Mouse (Mus musculus): ENCODE measurements around the gene Pcnt.
A peak's percentile ranks its signal among the peaks of the same experiment; 100 is the strongest.

Gene Pcnt

GRCm38 (mm10) chr10:76442178-76443088, at the start of gene Pcnt:
Gene Pcnt, minus strand, starts transcription at chr10:76442786.
- peak; percentile 98 for DNase-seq (ENCODE audit: low spot score)

GRCm38 (mm10) chr10:76489205-76489604, 46.6 kb upstream of the Pcnt start:
- no peak for DNase-seq (ENCODE audit: low spot score)

- no peak for DNase-seq (ENCODE audit: low spot score)
These were observed 45.7 kb upstream of the Pcnt start for GRCm38 (mm10) chr10:76488265-76488664.

GRCm38 (mm10) chr10:76486302-76486701, 43.7 kb upstream of the Pcnt start:
- DNase-seq (ENCODE audit: low spot score): no peak

GRCm38 (mm10) chr10:76481480-76481879, 38.9 kb upstream of the Pcnt start:
- DNase-seq (ENCODE audit: low spot score): no peak

GRCm38 (mm10) chr10:76480851-76481250, 38.3 kb upstream of the Pcnt start:
- no peak for DNase-seq (ENCODE audit: low spot score)

GRCm38 (mm10) chr10:76473759-76474158, 31.2 kb upstream of the Pcnt start:
- no peak for DNase-seq (ENCODE audit: low spot score)

GRCm38 (mm10) chr10:76468203-76469162, 25.9 kb upstream of the Pcnt start, which contains the start of the genes Mcm3ap and Ybey:
Gene Mcm3ap, plus strand, starts transcription at chr10:76468927.
Gene Ybey, minus strand, starts transcription at chr10:76469114.
- peak; percentile 89 for DNase-seq (ENCODE audit: low spot score)

- no peak for DNase-seq (ENCODE audit: low spot score)
These were observed 20.1 kb upstream of the Pcnt start for GRCm38 (mm10) chr10:76462721-76463120.

GRCm38 (mm10) chr10:76462312-76462711, 19.7 kb upstream of the Pcnt start:
- no peak for DNase-seq (ENCODE audit: low spot score)

GRCm38 (mm10) chr10:76461255-76461654, 18.7 kb upstream of the Pcnt start:
- DNase-seq (ENCODE audit: low spot score): no peak

GRCm38 (mm10) chr10:76455289-76455688, 12.7 kb upstream of the Pcnt start:
- peak; percentile 65 for DNase-seq (ENCODE audit: low spot score)

- DNase-seq (ENCODE audit: low spot score): no peak
These were observed 6.3 kb upstream of the Pcnt start, which contains the start of gene 2610028H24Rik for GRCm38 (mm10) chr10:76448851-76449250. Gene 2610028H24Rik, plus strand, starts transcription at chr10:76449081.

GRCm38 (mm10) chr10:76447406-76448229, 5.0 kb upstream of the Pcnt start:
- peak; percentile 43 for DNase-seq (ENCODE audit: low spot score)

GRCm38 (mm10) chr10:76445996-76446681, 3.6 kb upstream of the Pcnt start:
- no peak for DNase-seq (ENCODE audit: low spot score)

GRCm38 (mm10) chr10:76440281-76440680, 2.3 kb downstream of the Pcnt start, which contains the start of gene AC141477.1:
Gene AC141477.1, minus strand, starts transcription at chr10:76440444.
- no peak for DNase-seq (ENCODE audit: low spot score)

GRCm38 (mm10) chr10:76439107-76439890, 3.3 kb downstream of the Pcnt start:
- DNase-seq (ENCODE audit: low spot score): no peak

GRCm38 (mm10) chr10:76433925-76434324, 8.7 kb downstream of the Pcnt start:
- DNase-seq (ENCODE audit: low spot score): no peak

GRCm38 (mm10) chr10:76425674-76426073, 16.9 kb downstream of the Pcnt start:
- DNase-seq (ENCODE audit: low spot score): no peak

GRCm38 (mm10) chr10:76416811-76417210, 25.8 kb downstream of the Pcnt start:
- DNase-seq (ENCODE audit: low spot score): no peak

Data from adipocyte (in vitro differentiated cells).